Mouse (Mus musculus) hindbrain, embryonic 16.5 days (tissue): ENCODE measurements at regions not wholly inside any gene's neighbourhood (a gene's known extent, or its start where the extent isn't known, plus 50 kb on each side); places are given as distances from the start of the nearest gene placed in this dataset.

ENCODE experiments used
- ATAC-seq: fragments of 200-750 bp; cut with Nextera tagmentation; 2 replicates; pipeline ENCODE4 v1.8.0; 2017; ENCODE audit warnings: moderate TSS enrichment, moderate library complexity
- H3K27ac ChIP-seq: fragments of 300-500 bp; sonication (generic); 2 replicates; pipeline ENCODE4 v1.5.1; 2014; ENCODE audit warnings: low read depth, mild to moderate bottlenecking, control low read depth, low read length, moderate library complexity
- H3K27me3 ChIP-seq: fragments of 300-500 bp; sonication (generic); replicated peaks from 2 replicates; pipeline ENCODE4 v1.6.1; 2014; ENCODE audit warnings: low read length; ENCODE audit not compliant: control insufficient read depth, insufficient read depth
- H3K36me3 ChIP-seq: fragments of 300-500 bp; sonication (generic); 2 replicates; pipeline ENCODE4 v1.6.1; 2014; ENCODE audit warnings: mild to moderate bottlenecking, low read length, moderate library complexity, mixed read lengths; ENCODE audit not compliant: control insufficient read depth, insufficient read depth
- H3K4me1 ChIP-seq: fragments of 300-500 bp; sonication (generic); 2 replicates; pipeline ENCODE4 v1.6.1; 2014; ENCODE audit warnings: low read depth, low read length; ENCODE audit not compliant: control insufficient read depth, insufficient read depth
- H3K4me2 ChIP-seq: fragments of 300-500 bp; sonication (generic); 2 replicates; pipeline ENCODE4 v1.6.1; 2014; ENCODE audit warnings: mild to moderate bottlenecking, low read length, control low read depth, moderate library complexity
- H3K4me3 ChIP-seq: fragments of 300-500 bp; sonication (generic); 2 replicates; pipeline ENCODE4 v1.5.1; 2014; ENCODE audit warnings: mild to moderate bottlenecking, low read length, control low read depth, moderate library complexity
- H3K9ac ChIP-seq: fragments of 300-500 bp; sonication (generic); 2 replicates; pipeline ENCODE4 v1.6.1; 2014; ENCODE audit warnings: low read depth, mild to moderate bottlenecking, control low read depth, low read length, moderate library complexity
- H3K9me3 ChIP-seq: fragments of 300-500 bp; sonication (generic); 2 replicates; pipeline ENCODE4 v1.6.1; 2014; ENCODE audit warnings: mild to moderate bottlenecking, low read length, moderate library complexity; ENCODE audit not compliant: control insufficient read depth
- WGBS: fragments of 180-500 bp; shearing (Covaris S2); extraction: QIAGEN DNeasy Blood & Tissue Kit; methylation state at CpG from one replicate; pipeline ENCODE4 v1.1.7; 2014; 5-methylcytosine and 5-hydroxymethylcytosine counted together

DNA sequence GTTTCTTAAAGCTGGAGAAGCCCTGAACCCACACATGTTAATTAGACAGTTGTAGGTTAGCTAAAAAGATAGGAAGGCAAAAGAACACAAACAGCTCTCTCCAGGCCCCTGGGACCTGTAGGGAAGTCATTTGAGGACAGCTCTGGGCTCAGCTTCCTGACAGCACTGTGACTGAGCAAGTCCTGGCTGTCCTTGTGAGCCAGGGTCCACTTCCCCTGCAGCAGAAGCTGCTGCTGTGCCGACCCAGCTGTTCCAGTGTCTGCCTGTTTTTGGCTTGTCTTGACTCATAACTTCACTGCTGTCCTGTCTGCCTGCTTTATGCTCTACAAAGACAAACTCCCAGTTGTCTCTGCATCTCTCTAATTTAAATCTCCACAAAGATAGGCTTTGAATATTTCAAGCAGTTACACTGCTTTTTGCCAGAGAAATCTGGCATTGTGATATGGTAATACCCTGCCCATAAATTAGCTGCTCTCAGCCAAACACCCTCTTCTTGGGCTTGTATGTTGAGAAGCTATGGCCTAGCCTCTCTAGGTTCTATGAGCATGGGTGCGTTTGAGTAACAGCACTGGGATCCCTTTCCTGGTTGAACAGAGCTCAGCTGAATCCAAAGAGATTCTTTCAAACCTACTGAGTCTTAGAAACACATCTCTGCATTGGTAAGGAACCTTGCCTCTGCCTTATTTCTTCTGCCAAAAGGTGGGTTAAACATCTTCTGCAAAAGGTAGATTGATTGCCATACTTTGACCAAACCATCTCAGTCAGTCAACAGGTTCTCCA lies 536.3 kb upstream of the A830018L16Rik start:
- no peak overlapping the region for H3K27ac ChIP-seq
- no peaks in the 10 kb centered on the region for H3K9me3 ChIP-seq
- H3K9ac ChIP-seq = no peak overlapping the region
- no peaks in the 10 kb centered on the region for H3K4me1 ChIP-seq
- 58% methylated on average over 2 of the region's 2 CpGs for WGBS
- peak; percentile 71; the same call in 1 of the 2 replicates for ATAC-seq
- H3K27me3 ChIP-seq = no peaks in the 10 kb centered on the region
- no peak overlapping the region for H3K4me3 ChIP-seq
- H3K36me3 ChIP-seq = no peaks in the 10 kb centered on the region
- no peak overlapping the region for H3K4me2 ChIP-seq

DNA sequence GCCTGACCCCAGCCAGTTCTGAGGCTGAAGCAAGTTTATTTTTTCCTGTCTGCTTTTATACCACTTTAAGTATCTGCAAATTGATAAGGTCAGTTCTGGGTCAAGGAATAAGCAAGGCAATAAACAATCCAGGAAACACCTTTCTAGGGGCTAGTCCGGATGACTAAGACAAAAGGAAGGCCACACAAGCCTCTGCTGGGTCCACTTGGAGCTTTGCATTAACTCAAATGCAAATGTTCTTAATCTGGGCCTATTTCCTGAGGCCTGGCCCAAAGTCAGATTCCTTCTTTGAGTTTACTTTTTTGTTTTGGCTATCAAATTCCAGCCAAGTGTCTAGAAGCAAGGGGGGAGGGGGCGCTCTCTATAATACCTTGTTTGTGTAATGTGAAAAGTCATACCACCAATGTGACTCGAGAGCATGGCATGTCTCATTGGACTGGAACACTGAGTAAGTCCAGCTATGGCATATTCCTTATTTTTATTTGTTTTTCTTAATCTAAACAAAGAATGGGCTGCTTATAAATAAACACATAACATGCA lies 535.6 kb upstream of the A830018L16Rik start:
- WGBS = 73% methylated on average over 3 of the region's 3 CpGs
- Histone ChIP-seq H3K36me3 (no peaks in the 10 kb centered on the region), H3K4me1 (no peaks in the 10 kb centered on the region), H3K4me2 (no peak overlapping the region), H3K27ac (no peak overlapping the region), H3K27me3 (no peaks in the 10 kb centered on the region), H3K9ac (no peak overlapping the region), H3K4me3 (no peak overlapping the region), H3K9me3 (no peaks in the 10 kb centered on the region)
- no peak for ATAC-seq

DNA sequence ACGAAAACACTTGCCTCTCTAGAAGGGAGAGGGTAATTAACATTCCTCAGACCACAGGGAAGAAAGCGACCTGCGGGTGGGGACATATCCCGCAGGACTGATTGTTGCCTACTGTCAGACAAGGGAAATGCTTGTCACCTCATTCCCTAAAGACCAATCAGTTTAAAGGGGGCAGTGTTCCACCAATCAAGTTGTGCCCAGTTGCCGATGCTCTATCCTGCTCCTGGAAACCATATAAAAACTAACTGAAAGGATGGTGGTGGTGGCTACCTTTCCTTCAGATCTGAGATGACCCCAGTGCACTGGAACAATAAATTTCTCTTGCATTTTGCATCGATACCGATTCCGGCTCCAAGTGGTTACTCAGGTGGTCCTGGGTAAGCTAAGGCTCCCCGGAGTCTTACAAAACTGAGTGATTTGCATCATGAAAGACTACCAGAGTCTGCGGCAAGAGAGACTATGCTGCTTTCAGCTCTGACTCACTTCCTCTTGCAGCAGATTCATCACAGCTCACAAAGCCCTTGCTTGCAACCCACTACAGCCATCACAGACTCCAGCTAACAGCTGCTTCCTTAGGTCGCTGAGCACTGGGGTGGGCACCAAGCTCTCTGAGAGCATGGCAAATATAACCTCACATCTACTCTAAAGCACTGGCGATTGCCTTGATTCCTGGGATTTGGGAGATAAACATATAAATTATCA lies 533.7 kb upstream of the A830018L16Rik start:
- Histone ChIP-seq H3K27ac (no peak overlapping the region), H3K9me3 (no peaks in the 10 kb centered on the region), H3K4me1 (no peaks in the 10 kb centered on the region), H3K4me2 (no peak overlapping the region), H3K4me3 (no peak overlapping the region), H3K9ac (no peak overlapping the region), H3K36me3 (no peaks in the 10 kb centered on the region), H3K27me3 (no peaks in the 10 kb centered on the region)
- 72% methylated on average over 12 of the region's 12 CpGs for WGBS
- ATAC-seq = no peak

DNA sequence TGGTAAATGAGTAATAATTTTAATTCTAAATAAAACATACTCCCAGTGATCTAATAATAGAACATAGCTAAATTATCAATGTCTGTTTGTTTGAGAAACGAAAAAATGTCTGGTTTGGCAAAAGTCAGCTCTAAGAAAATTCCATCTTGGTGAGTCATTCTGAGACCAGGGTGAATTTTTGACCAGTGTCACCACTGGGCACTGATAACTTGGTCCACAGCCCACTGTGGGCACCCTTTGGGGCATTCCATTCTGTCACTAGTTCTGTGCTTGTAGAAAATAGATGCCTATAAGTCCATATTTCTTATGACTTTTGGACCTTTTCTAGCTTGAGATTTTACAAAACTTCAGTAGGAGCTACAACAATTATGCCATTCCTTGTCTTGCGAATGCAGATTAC lies 515.1 kb upstream of the A830018L16Rik start:
- H3K9ac ChIP-seq = no peak overlapping the region
- no peak overlapping the region for H3K4me3 ChIP-seq
- no peak overlapping the region for H3K27ac ChIP-seq
- 88% methylated on average over 2 of the region's 2 CpGs for WGBS
- no peaks in the 10 kb centered on the region for H3K27me3 ChIP-seq
- no peak overlapping the region for H3K4me2 ChIP-seq
- H3K9me3 ChIP-seq = no peaks in the 10 kb centered on the region
- H3K4me1 ChIP-seq = no peaks in the 10 kb centered on the region
- no peak for ATAC-seq
- no peaks in the 10 kb centered on the region for H3K36me3 ChIP-seq

DNA sequence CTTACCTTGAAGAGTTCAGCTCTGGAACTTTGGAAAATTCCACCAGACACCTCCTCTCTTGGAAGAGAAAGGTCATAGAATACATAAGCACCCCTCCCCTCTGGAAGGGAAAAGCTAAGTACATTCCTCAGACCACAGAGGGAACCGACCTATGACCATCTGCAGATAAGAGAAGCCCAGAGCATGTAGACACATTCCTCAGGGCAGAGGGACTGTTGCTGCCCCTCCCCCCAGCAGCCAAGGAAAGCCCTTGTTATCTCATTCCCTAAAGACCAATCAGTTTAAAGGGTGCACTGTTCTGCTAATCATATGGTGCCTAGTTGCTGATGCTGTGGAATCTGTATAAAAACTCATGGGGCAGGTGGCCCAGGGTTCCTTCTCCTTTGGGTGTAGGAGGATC lies 511.2 kb upstream of the A830018L16Rik start:
- Histone ChIP-seq H3K27me3 (no peaks in the 10 kb centered on the region), H3K4me3 (no peak overlapping the region), H3K9me3 (no peaks in the 10 kb centered on the region), H3K36me3 (no peaks in the 10 kb centered on the region), H3K4me2 (no peak overlapping the region), H3K9ac (no peak overlapping the region), H3K4me1 (no peaks in the 10 kb centered on the region), H3K27ac (no peak overlapping the region)
- 75% methylated on average over 1 of the region's 1 CpGs for WGBS
- ATAC-seq = no peak

DNA sequence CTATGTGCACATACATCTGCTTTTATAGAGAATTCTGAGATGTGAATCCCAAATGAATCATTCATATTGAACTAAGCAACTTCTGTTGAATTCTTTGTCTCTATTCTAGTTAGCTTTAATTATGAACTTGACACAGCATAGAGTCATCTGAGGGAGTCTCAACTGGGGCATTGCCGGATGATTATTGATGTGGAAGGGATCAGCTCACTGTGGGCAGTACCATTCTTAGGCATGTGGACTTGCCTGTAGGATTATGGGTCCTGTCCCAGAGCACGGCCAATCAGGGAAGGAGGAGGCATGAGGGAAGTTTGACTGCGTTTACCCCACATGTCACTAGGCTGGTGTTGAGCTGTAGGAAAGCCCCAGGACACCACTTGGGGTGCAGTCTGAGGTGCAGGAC lies 493.9 kb upstream of the A830018L16Rik start:
- no peak for ATAC-seq
- Histone ChIP-seq H3K4me3 (no peak overlapping the region), H3K9me3 (no peaks in the 10 kb centered on the region), H3K4me1 (no peaks in the 10 kb centered on the region), H3K4me2 (no peak overlapping the region), H3K9ac (no peak overlapping the region), H3K27me3 (no peaks in the 10 kb centered on the region), H3K36me3 (no peaks in the 10 kb centered on the region), H3K27ac (no peak overlapping the region)
- WGBS = 90% methylated on average over 3 of the region's 3 CpGs

DNA sequence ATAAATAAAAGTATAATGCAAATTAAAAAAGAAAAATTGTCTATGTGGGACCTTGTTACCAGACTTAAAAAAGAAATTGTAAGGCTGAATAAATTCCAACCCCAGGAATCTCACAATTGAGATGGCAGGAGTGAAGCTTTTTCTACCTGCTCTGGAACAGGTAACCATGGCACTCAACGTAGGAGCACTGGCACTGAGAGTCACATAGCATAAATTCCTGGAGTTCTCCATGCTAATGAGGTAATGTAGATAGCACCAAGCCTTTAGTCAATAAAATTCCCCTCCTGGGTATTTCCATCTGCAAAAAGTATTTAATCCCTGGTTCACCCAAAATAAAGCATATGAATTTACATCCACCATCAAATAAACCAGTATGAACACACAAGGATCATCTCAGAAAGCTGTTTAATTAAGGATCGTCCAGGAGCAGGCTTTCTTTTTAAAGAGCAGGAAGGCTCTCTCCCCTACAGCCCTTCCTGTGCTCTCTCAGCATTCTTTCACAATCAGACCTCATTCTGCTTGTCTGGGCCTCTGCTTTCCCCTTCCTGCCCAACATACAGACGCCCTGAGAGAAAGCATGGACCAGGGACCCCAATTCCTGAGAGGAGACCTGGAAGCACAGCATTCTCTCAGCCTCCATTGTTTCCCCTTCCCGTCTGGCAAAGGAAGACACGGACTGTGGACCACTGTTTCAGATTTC lies 481.4 kb upstream of the A830018L16Rik start:
- WGBS = 62% methylated on average over 5 of the region's 5 CpGs
- no peak overlapping the region for H3K27ac ChIP-seq
- no peak for ATAC-seq
- H3K9me3 ChIP-seq = no peaks in the 10 kb centered on the region
- no peaks in the 10 kb centered on the region for H3K36me3 ChIP-seq
- H3K4me2 ChIP-seq = no peak overlapping the region
- H3K9ac ChIP-seq = no peak overlapping the region
- no peak overlapping the region for H3K4me3 ChIP-seq
- H3K27me3 ChIP-seq = no peaks in the 10 kb centered on the region
- no peaks in the 10 kb centered on the region for H3K4me1 ChIP-seq

DNA sequence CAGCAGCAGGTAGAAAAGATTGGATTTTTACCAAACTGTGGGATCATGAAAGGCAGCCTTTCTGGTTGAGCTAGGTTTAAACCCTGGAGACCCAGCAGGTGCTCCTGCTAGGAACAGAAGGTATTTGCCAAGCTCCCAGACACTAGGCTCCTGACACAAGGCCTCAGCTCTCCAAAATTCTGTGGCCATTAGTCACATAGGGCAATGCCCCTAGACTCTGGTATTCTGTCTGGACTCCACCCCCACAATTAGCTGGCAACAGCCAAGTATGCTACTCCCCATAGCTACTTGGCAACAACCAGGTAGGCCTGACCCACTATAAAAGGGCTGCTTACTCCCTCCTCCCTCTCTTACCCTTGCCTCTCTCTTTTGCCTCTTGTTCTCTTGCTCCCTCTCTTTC lies 480.7 kb upstream of the A830018L16Rik start:
- H3K9me3 ChIP-seq = no peaks in the 10 kb centered on the region
- H3K27me3 ChIP-seq = no peaks in the 10 kb centered on the region

DNA sequence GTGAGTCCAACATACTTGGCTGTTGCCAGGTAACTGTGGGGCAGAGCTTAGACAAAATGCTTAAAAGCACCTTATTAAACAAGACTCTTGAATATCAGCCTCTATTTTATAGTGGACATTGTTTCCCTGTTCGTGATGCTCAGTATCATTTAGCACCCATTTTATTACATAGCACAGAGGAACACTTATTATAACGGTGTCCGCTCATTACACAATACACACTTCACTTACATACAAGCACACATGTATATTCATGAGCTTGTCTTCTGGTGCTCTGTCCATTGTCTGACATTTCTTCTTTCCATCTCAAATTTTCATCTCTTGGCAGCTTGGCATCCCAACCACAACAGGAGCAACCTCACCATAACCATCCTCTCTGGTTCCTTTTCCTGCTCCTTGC lies 475.5 kb upstream of the A830018L16Rik start:
- Histone ChIP-seq H3K36me3 (no peaks in the 10 kb centered on the region), H3K4me2 (no peak overlapping the region), H3K4me1 (no peaks in the 10 kb centered on the region), H3K27me3 (no peaks in the 10 kb centered on the region), H3K9me3 (no peaks in the 10 kb centered on the region), H3K4me3 (no peak overlapping the region), H3K27ac (no peak overlapping the region), H3K9ac (no peak overlapping the region)
- no peak for ATAC-seq
- WGBS = 46% methylated on average over 3 of the region's 3 CpGs

More for the DNA sequence above, 480.7 kb upstream of the A830018L16Rik start:
- Histone ChIP-seq H3K36me3 (no peaks in the 10 kb centered on the region), H3K4me3 (no peak overlapping the region), H3K27ac (no peak overlapping the region), H3K9ac (no peak overlapping the region), H3K4me1 (no peaks in the 10 kb centered on the region), H3K4me2 (no peak overlapping the region)
- no peak for ATAC-seq
